Mouse (Mus musculus) urinary bladder, adult 2 months (tissue): ENCODE results near the gene Efcab11. TPM values are rescaled to one million over a fixed set of nuclear protein-coding genes. Genes with fewer than 3 reads are reported as not detected.

Source experiments
- DNase-seq: peaks from one replicate; pipeline ENCODE4 v3.0.0; 2022; ENCODE audit warnings: low spot score
- polyA plus RNA-seq: library from polyadenylated mRNA; depleted of rRNA; stranded (reverse); fragments of >200 nt; gene quantifications from 2 replicates; pipeline ENCODE4 v1.2.3, GENCODE M21; 2012

Efcab11 gene
- polyA plus RNA-seq, 1 experiment, result 0.28 TPM

- DNase-seq, result no peak
Observed at GRCm38 (mm10) chr12:99756213-99756612, 128.0 kb downstream of the Efcab11 start.

DNA sequence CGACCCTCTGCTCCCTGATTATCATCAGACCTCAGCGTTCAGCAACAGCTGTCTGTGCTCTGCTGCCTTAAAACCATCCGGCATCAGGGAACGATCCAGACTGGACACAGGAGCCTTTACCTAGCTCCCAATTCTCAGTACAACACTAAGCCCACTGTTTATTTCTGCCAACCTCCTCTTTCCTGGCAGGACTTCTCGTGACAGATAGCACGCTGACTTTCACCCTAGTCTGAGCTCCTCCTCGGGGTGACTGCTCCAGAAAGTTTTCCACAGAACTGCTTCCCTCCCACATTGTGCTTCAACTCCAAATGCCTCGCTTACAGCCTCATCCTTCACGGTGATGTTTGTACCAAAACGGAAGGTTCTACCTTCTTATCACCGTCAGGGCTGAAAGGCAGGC, 131.3 kb downstream of the Efcab11 start:
- no peak for DNase-seq

DNA sequence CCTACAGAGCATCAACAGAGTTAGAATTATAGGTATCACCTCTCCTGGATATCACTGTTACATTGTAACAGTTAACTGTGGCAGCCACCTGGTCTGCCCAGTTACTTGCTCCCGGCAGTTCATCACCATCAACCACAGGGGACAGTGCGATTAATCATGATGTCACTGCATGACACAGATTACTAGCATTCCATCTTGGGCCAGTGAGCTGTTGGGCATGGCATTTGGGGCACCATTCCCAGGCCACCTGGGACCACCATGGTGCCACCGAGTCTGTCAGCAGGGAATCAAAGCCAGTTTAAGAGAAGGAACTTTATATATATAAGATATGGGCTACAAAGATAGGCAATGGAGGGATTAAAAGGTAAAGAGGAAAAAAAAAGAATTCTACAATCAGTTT, 134.8 kb downstream of the Efcab11 start:
- no peak for DNase-seq

- no peak for DNase-seq
Observed at GRCm38 (mm10) chr12:99741631-99742030, 142.6 kb downstream of the Efcab11 start.

DNA sequence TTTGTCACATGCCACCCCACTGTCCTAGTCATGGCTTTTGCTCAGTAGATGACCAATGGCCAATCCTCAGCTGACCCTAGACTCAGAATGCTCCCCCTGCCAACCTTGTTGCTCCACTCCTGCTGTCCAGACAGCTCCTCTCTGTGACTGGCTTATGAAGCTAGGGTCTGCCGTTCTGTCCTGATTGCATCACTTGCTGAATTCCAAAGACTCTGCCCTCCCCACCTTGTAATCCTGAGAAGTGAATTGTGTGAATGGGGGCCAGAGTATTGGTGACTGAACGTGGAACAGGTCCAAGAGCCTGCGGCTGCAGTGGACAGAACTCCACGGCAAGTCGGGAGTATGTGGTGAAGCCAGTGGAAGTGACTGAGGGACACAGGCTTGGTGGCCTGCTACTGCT, 145.0 kb downstream of the Efcab11 start:
- no peak for DNase-seq

DNA sequence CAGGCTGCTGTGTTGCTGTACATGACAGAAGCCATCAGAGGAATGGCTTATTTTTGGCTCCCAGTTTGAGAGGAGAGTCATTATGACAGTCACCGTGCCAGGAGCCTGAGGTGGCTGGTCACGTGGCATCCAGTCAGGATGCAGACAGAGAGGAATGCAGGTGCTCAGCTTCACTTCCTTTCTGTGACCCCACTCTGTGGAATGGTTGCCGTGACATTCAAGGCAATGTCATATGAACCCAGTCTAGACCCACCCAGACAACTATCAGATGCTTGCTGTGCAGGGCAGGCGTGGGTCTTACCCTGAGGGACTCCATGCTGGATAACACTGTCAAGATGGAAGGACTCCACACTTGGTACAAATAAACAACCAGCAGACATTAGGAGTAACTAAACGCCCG, 146.0 kb downstream of the Efcab11 start:
- DNase-seq, result no peak

DNA sequence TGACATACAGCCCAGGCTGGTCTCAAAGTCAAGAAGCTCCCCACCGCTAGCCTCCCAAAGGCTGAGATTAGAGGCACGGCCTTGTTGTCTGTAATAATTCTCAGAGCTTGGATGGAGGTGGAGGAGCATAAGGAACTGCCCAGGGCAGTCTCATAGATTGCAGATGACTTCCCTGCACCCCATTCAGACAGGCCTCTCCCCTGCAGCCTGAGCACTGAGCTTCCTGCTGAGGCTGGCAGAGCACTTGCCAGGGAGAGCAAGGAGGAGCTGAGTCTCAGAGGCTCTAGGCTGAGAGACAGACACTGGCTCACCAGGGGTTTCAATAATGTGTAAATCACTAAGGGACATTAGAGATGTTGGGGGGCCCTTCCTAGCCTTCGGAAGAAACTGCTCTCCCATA, 147.3 kb downstream of the Efcab11 start:
- no peak for DNase-seq

DNA sequence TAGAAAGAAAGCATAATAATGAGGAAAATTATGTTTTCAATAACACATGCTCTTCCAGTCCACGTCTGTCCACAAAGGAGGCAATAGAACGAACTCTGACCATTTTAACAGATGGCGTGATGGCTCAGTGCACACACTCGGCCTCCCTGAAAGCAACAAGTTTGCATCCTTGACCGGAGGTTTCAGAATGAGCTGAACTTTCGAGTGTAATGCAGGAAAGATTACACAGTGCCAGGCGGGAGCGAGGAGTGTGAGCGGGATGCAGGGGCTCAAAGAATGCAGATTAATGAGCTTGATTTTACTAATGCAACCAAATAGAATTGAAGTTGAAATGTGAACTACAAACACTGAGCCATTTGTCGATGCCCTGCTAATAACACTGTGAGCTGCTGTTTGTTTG, 149.1 kb downstream of the Efcab11 start:
- no peak for DNase-seq

GRCm38 (mm10) chr12:99724206-99724605, 160.0 kb downstream of the Efcab11 start:
- DNase-seq, result no peak

DNA sequence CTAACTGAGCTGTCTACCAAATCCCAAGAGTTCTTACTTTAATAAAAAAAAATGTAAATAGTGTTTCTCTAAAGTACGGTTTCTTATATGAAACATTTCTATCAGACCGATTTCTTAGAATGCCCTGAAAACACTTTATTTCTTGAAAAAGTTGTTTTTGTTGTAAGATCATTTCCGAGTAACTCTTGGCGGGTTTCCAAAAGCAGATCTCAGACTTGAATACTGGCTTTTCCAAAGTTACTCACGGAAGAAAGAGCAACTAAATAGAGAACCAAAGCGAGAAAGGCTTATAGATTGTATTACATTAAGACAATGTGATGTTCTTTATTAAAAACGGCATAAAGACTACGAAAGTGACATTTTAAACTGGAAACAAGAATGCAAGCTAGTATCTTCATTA, 160.4 kb downstream of the Efcab11 start:
- no peak for DNase-seq

- DNase-seq, result no peak
Observed at GRCm38 (mm10) chr12:99721318-99721717, 162.9 kb downstream of the Efcab11 start.

- no peak for DNase-seq
Observed at GRCm38 (mm10) chr12:99719777-99720176, 164.5 kb downstream of the Efcab11 start.

DNA sequence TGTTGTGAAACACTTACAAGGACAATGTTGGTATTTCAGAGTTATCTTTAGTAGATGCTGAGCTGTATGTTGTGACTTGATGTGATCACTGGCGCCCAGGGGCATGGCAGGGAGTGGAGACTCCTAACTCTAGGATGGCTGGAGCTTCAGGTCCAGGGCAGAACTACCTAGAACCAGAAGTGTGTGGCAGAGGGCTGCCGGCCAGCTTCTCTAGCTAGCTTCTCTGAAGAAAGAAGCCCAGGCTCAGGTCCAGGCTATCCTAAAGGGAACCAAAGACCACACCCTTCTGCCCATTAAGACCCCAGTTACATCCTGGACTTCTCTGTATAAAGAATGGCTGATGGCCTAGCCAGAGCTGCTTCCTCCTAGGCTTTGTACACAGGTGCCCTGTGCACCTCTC, 166.1 kb downstream of the Efcab11 start:
- DNase-seq, result no peak

DNA sequence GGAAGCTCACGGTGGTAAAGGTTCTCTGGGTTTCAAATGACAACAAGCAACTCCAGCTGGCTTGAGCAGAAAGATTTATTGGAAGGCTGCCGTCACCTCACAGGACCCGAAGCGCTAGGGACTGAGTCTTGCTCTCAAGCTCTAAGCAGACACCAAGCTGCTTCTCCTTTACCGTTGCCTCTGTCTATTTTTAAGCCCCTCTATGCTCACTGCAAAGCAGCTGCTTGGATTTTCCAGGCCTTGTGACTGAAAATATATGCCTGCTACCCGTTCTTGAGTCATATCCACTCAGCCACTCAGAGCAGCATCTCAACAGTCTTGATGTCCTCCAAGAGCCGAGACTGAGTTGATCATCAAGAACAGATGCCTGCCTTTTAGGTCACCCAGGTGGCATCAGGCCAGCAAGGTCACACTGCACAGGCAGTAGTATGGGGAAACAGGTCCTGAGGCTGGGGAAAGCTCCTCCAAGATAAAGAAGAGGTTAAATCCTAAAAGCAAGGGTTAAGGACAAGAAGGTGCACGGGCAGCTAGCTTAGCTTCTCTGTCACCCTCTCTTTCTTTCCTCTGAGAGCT, 168.1 kb downstream of the Efcab11 start:
- no peak for DNase-seq

DNA sequence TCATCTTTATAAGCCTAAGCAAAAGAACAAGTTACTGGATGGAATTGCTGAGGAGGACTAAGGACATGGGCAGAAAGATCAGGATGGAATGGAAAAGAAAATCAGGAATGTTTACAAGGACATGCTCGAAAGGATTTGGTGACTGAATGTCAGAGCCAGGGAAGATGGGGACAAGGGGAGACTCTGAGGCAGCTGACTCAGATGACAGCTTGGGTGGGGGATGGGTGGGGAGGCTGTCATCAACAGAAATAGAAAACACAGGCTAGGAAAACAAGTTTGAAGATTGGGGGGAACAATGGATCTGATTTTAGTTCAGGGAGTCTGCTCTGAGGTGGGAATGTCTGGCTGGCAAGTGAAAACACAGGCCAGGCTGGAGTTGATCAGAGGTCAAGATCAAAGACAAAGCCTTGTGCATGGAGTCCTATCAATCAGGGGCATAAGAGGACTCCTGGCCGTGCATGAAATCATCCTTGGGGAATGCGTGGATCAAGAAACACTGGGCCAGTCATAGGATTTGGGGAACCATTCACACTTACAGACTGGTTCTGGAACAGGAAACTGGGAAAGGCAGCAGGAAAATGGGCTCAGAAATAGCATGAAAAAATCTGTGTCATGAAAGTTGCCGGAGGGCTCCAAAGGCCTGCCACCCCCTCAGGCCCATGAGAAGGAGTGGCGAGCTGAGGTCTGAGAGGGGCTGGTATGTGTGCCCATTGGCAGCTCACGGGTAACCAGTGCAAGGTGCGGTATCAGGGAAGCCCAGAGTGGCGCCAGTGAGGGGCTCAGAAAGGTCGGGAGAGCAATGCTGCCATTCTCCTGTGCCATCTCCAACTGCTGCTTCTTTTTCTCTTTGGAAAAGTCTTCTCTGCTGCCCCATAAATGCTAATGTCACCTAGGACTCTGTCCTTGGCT, 168.9 kb downstream of the Efcab11 start:
- DNase-seq, result no peak

DNA sequence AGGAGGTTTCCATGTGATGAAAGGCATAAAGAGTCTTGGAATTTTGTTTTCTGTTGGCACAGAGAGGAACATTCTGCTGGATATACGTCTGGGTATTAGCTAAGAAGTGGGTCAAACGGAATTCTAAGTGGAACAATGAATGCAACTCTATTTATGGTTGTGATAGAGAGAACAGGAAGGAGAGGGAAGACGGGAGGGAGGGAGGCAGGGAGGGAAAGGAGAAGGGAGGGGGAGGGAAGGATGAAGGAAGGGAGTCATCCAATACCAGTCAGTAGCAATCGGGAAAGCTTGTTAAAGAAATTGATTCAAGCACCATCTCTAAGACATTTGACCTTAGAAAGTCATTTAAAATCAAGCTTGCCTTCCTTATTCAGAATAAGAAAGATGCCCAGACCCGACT, 172.0 kb downstream of the Efcab11 start:
- no peak for DNase-seq

DNA sequence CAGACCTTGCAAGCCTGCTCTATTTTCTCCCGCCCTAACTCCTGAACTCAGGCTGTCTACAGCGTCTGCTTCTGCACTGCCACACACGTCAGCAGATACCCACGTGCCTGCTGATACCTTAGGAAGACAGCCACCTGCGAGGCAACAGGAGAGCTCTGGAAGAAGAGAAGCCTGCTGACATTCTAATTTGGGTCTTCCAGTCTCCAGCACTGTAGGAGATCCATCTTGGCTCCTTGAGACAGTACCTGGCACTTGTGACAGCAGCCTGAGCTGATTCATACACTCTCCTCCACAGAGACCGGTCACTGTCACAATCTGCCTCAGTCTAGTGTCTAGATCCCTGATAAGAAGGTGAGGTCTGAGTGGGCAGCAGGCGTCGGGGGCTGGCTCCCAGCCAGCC, 182.0 kb downstream of the Efcab11 start:
- no peak for DNase-seq

GRCm38 (mm10) chr12:99700380-99700779, 183.9 kb downstream of the Efcab11 start:
- DNase-seq, result no peak

- no peak for DNase-seq
Observed at GRCm38 (mm10) chr12:99699379-99700023, 184.7 kb downstream of the Efcab11 start.

GRCm38 (mm10) chr12:99694066-99694465, 190.2 kb downstream of the Efcab11 start:
- no peak for DNase-seq

- DNase-seq, result no peak
Observed at GRCm38 (mm10) chr12:99686418-99686992, 197.7 kb downstream of the Efcab11 start.

GRCm38 (mm10) chr12:99685451-99686100, 198.7 kb downstream of the Efcab11 start:
- no peak for DNase-seq
